Mouse (Mus musculus): ENCODE measurements around the gene Prkca.

- TF ChIP-seq CTCF (IDR thresholded peaks at IDR 0.05; ENCODE audit: low read depth, low read length) (no peak), EP300 (IDR thresholded peaks at IDR 0.05; ENCODE audit: insufficient read depth, low read depth, low read length) (no peak), POLR2A (IDR thresholded peaks at IDR 0.05; ENCODE audit: insufficient read depth, low read length) (no peak)
Measured at GRCm38 (mm10) chr11:108156107-108156506, 187.6 kb downstream of the Prkca start.
